Mouse (Mus musculus) hindbrain, embryonic 11.5 days (tissue): ENCODE results near the gene Daglb. TPM values are rescaled to one million over a fixed set of nuclear protein-coding genes. Genes with fewer than 3 reads are reported as not detected.

ENCODE experiments used
- ATAC-seq: fragments of 200-750 bp; cut with Nextera tagmentation; 2 replicates; pipeline ENCODE4 v1.8.0; 2017; ENCODE audit warnings: mild to moderate bottlenecking, moderate TSS enrichment, moderate library complexity; ENCODE audit not compliant: low FRiP score
- DNase-seq: peaks from one replicate; pipeline ENCODE4 v3.0.0-alpha.2; 2015; ENCODE audit warnings: low spot score
- H3K27ac ChIP-seq: fragments of 300-500 bp; sonication (generic); 2 replicates; pipeline ENCODE4 v1.5.1; 2014; ENCODE audit warnings: mild to moderate bottlenecking, low read depth, low read length
- H3K27me3 ChIP-seq: fragments of 300-500 bp; sonication (generic); 2 replicates; pipeline ENCODE4 v1.6.1; 2014; ENCODE audit warnings: mild to moderate bottlenecking, low read length, moderate library complexity, mixed read lengths; ENCODE audit not compliant: control insufficient read depth, insufficient read depth
- H3K36me3 ChIP-seq: fragments of 300-500 bp; sonication (generic); 2 replicates; pipeline ENCODE4 v1.6.1; 2014; ENCODE audit warnings: mild to moderate bottlenecking, low read length, moderate library complexity, mixed read lengths; ENCODE audit not compliant: control insufficient read depth, insufficient read depth
- H3K4me1 ChIP-seq: fragments of 300-500 bp; sonication (generic); replicated peaks from 2 replicates; pipeline ENCODE4 v1.6.1; 2014; ENCODE audit warnings: low read length, mixed read lengths; ENCODE audit not compliant: control insufficient read depth, insufficient read depth
- H3K4me2 ChIP-seq: fragments of 300-500 bp; sonication (generic); replicated peaks from 2 replicates; pipeline ENCODE4 v1.6.1; 2014; ENCODE audit warnings: mild to moderate bottlenecking, low read depth, low read length
- H3K4me3 ChIP-seq: fragments of 300-500 bp; sonication (generic); 2 replicates; pipeline ENCODE4 v1.5.1; 2014; ENCODE audit warnings: low read depth, low read length
- H3K9ac ChIP-seq: fragments of 300-500 bp; sonication (generic); 2 replicates; pipeline ENCODE4 v1.6.1; 2014; ENCODE audit warnings: low read depth, low read length
- H3K9me3 ChIP-seq: fragments of 300-500 bp; sonication (generic); 2 replicates; pipeline ENCODE4 v1.6.1; 2016; ENCODE audit warnings: low read length; ENCODE audit not compliant: control insufficient read depth
- WGBS: fragments of 180-500 bp; shearing (Covaris S2); extraction: QIAGEN DNeasy Blood & Tissue Kit; methylation state at CpG from one replicate; pipeline ENCODE4 v1.1.7; 2014; 5-methylcytosine and 5-hydroxymethylcytosine counted together
- polyA plus RNA-seq: library from polyadenylated mRNA; unstranded; fragments of >200 nt; fragmentation: Nextera tagmentation; extraction: Ambion mirVana; gene quantifications from 2 replicates; pipeline ENCODE4 v1.2.1, GENCODE M21; 2014

Gene Daglb
- polyA plus RNA-seq, 1 experiment from 2014 or later, result 12.2 TPM

DNA sequence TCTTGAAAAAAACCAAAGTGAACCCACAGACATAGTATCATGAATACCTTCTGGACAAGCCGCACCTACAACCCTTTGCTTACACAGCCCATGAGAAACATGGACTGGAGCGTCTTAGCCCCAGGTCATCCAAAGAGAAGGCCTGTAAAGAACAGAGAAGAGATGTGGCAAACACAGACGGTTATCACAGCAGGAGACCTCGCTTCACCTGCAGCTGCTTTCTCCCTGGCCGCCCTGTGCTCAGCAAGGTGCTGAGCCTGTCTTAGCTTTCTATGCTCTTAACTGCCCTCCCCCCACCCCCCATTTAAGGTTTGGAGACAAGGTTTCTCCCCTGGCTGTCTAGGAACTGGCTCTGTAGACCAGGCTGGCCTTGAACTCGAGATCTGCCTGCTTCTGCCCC lies 90.8 kb downstream of the Daglb start:
- 74% methylated on average over 6 of the region's 6 CpGs for whole genome bisulfite sequencing

More for the DNA sequence above, 90.8 kb downstream of the Daglb start:
- Histone ChIP-seq H3K9ac (no peak overlapping the region), H3K4me1 (no peaks in the 10 kb centered on the region), H3K36me3 (no peaks in the 10 kb centered on the region), H3K4me2 (no peak overlapping the region), H3K27ac (no peak overlapping the region), H3K9me3 (no peaks in the 10 kb centered on the region), H3K4me3 (no peak overlapping the region), H3K27me3 (no peaks in the 10 kb centered on the region)
- DNase-seq, result no peak
- no peak for ATAC-seq

Other genes starting within 250 kb of the Daglb start
- not detected in 2 replicates for gene Spdye4a, start 237.7 kb upstream of the Daglb start, polyA plus RNA-seq
- gene Zfp12, start 229.4 kb upstream of the Daglb start, polyA plus RNA-seq, result 20.3 and 24.3 TPM in 2 replicates
- gene Zfp316, start 194.6 kb upstream of the Daglb start, polyA plus RNA-seq, result 3.4 and 3.6 TPM in 2 replicates
- not detected in 2 replicates for gene Zfp853, start 171.0 kb upstream of the Daglb start, polyA plus RNA-seq
- 34.1 and 42.9 TPM in 2 replicates for gene E130309D02Rik, start 149.2 kb upstream of the Daglb start, polyA plus RNA-seq
- 75.1 and 80.2 TPM in 2 replicates for gene Zdhhc4, start 135.3 kb upstream of the Daglb start, polyA plus RNA-seq
- gene Grid2ip, start 107.2 kb upstream of the Daglb start, polyA plus RNA-seq, result 0.42 and 0.49 TPM in 2 replicates
- 189 and 202 TPM in 2 replicates for gene Kdelr2, start 60.7 kb upstream of the Daglb start, polyA plus RNA-seq
- 471 and 512 TPM in 2 replicates for gene Rac1, start 63.5 kb downstream of the Daglb start, polyA plus RNA-seq
- 30.3 and 33.4 TPM in 2 replicates for gene Cyth3, start 157.9 kb downstream of the Daglb start, polyA plus RNA-seq